Mouse (Mus musculus) adrenal gland, postnatal 4 days (tissue): ENCODE measurements around the gene 4930513O06Rik. TPM values are rescaled to one million over a fixed set of nuclear protein-coding genes. Genes with fewer than 3 reads are reported as not detected.

Source experiments
- DNase-seq, 2 experiments: peaks; one replicate each; pipeline ENCODE4 v3.0.0; 2021 to 2022; ENCODE audit warnings: low spot score in 2 of 2, mixed read lengths in 2 of 2
- long read RNA-seq, 2 experiments: library from polyadenylated mRNA; stranded (forward); transcript quantifications; one replicate each; pipeline ENCODE4 v2.0.0; 2021
- total RNA-seq, 2 experiments: library from RNA; stranded (reverse); gene quantifications; 2 replicates each; pipeline ENCODE4 v1.2.3; 2021

4930513O06Rik gene
- not detected for total RNA-seq
- long read RNA-seq, experiment 1: 0 reads
- long read RNA-seq, experiment 2: 0 reads

DNA sequence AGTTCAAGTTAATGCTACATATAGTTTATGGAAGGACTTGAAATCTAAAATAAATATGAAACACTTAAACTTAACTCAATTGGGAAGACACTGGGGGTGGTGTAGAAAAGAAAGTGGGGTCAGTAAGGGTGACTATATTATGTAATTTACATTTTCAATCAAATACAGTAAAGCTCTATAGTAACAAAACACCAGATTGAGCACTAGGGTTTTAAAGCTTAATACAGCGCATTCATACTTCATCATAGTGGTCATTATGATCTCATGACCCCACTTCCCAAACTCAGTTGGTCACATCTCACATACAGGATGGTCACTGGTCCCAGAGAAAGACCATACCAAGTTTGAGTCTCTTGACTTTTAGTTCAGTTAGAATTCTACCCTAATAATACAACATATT lies at the start of gene 4930513O06Rik:
TSS of gene 4930513O06Rik (plus strand) at position 301 of the 400 bp plus-strand sequence.
- no peak for DNase-seq

DNA sequence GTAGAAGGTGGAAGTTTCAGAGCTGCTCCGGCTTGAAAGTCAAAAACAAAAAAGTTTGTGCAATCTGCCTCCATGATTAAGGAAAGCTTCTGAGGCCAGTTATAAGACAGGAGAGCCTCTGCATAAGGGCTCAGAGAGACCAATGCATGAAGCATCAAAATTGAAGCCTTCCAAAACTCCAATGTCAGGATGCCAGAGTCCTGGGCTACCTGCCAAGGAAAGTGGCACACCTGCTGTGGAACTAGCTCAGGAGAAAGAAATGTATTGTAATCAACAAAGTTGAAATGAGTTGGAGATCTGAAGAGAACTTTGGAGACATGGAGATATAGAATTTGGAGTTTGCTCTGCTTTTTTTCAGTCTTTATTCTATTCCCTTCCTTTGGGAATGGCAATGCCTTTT lies 48.4 kb upstream of the 4930513O06Rik start:
- no peak for DNase-seq

DNA sequence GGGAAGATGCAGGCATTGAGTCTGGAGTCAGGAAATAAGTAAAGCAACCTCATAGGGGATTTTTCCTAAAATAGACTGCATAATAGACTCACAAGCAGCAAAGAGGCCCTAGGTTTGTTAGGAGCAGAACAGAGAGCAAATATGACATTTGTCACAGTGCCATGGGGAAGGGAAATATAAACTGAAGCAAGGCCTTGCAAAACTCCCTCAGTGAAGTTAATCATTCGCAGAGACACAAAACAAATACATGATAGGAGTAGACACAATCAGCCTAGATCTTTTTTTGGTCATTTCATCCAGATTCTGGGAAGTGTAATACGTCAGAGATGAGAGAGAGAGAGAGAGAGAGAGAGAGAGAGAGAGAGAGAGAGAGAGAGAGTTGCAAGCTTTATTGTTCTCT lies 46.7 kb upstream of the 4930513O06Rik start:
- DNase-seq: no peak

DNA sequence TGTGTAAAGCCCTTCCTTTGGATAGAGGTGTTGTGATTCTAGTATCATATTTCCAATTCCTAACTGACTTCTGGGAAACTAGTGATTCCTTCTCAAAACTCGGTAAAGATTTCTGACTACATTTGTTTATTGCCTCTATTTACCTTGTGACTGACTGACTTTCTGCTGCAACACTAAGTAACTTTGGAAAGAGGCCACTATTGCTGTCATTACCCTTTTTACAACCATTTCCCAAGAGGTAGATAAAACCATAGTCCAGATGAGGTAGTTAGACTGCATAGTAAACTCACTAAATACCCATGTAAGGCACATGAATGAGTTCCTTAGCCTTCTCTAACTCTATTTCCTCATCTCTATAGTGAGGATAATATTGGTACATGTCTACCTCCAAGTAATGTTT lies 44.9 kb upstream of the 4930513O06Rik start:
- DNase-seq: no peak

DNA sequence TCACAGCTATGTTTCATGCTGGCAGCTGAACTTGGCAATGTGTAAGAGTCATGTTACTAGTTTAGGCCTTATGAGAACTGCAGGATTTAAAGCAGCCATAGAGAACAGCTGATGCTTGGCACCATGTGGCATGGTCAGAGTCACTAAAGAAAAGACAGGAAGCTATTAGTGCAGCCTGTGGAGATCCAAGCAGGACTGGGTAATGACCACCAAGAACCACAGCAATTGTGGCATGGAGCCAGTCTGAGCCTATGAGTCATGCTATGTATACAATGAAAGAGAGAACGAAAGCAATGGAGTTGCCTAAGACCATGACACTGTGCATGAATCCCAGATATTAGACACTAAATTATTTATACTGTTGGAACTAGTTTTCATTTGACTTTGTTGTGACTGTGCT lies 34.1 kb upstream of the 4930513O06Rik start:
- no peak for DNase-seq

DNA sequence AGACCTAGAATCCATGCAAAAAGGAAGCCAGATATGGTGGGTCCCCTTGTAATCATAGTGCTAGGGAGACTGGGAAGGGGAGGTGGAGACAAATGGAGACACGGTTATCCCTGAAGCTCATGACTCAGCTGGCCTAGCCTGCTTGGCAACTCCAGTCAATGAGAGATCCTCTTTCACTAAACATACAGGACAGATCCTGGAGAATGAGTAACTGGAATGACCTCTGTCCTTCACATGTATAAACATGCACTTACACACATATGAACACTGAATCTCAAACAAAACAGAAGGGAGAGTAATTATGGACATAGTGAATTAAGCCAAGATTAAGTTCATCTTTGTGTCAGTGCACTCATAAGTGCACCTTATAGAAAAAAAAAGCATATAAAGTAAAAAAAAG lies 32.9 kb upstream of the 4930513O06Rik start:
- DNase-seq: no peak

DNA sequence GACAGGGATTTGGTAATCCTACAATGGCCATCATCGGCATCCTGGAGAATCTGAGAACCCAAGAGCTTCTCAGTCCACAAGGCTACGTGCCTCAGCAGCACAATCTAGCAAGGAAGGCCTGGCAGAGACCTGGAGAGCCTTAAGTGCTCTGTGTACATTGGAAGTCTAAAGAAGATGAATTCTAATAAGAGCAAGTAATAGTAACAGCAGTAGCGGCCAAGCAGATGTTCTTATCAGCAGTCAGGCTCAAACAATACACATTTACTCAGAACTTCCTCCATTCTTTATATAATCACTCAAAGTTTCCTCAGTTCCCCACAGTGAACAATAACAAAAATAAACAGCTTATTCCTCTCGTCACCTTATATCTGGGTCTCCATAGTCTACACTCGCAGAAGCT lies 22.0 kb upstream of the 4930513O06Rik start:
- DNase-seq: no peak

DNA sequence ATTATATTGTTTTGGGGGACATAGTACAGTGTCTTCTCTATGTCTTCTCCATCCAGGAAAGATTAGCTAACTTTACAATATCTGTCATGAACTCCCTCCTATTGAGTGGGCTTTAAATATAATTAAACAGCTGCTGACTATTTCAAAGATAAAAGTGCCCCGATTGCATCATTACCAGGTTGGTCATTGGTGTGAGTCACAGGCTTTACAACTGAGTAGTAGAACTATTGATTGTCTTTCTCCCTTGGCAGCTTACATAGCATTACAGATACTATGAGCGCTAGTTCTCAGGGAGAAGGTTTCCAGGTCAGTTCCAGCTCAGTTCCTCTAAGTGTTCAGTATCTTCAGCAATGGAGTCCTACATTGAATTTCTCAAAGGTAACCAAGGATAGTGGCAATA lies 7.5 kb upstream of the 4930513O06Rik start:
- no peak for DNase-seq

DNA sequence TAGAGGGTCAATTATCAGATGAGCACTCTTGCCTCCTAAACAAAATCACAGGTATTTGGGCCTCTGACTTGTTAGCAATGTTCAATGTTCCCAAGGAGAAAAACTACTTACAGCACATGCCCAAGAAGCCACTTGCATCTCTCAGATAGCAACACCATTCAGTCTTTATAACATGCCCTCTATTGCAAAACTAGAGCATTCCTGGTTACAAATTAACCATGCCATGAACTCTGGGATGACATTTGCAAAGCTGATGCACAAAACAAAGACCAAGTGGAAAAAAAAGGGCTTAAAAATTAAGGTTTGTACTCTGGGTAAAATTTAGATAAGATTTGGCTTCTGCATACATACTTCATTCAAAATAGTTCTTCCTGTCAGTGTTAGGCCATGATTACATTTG lies 966 bp upstream of the 4930513O06Rik start, which contains the start of gene Serpina7:
TSS of gene Serpina7 (minus strand) at position 160 of the 400 bp plus-strand sequence.
- no peak for DNase-seq

DNA sequence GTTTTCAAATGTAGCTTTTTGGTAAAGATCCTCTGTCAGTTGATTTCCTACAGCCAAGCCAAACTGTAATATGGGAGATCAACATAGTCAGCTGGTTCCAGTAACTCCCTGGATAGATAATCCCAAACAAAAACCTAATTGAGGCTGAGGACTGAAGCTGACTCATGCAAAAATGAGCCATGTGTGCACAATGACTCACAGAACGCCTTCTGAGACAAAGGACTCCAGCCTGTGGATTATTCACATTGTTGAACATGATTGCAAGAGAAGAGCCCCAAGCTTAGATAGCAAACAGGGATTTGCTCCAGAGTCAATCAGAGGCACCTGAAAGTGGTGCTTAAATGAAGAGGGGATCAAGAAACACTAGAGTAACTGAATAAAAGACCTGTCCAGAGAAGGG lies 11.2 kb downstream of the 4930513O06Rik start:
- no peak for DNase-seq

DNA sequence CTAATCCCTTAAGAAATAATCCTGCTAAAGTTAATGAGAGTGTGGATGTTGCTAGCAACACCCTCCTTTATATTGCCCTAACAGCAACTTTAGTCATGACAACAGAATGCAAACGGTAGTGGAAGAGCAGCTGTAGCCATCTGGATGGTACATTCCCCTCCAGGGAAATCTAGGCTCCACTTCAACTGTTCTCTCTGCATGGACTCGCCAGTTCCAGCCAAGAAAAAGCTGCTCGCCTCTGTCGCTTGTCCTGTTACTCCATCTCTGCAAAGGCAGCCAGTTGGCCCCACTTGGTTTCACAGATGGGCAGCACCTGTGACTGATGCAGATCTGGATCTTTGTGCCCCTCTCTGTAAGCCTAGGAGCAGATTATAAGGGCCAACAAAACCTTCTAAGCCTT lies 48.0 kb downstream of the 4930513O06Rik start:
- no peak for DNase-seq

Other genes with a start within 250 kb of the 4930513O06Rik start
- gene Nrk, start 171.8 kb upstream of the 4930513O06Rik start, total RNA-seq: 10 to 100 TPM; 20.6 to 25.0 TPM
- 10 to 100 TPM in 1 of 2 experiments, under 1 TPM in 1; 0.25 to 10.3 TPM for gene Serpina7, start 1.0 kb upstream of the 4930513O06Rik start, total RNA-seq
- gene 4933428M09Rik, start 93.0 kb downstream of the 4930513O06Rik start, total RNA-seq: not detected
- 10 to 100 TPM in 1 of 2 experiments, 1 to 10 TPM in 1; 9.1 to 10.4 TPM for gene Mum1l1, start 123.8 kb downstream of the 4930513O06Rik start, total RNA-seq
- gene Trap1a, start 247.4 kb downstream of the 4930513O06Rik start, total RNA-seq: not detected